Mouse (Mus musculus): ENCODE measurements around the gene Ugt1a1. TPM values are rescaled to one million over a fixed set of nuclear protein-coding genes. Genes with fewer than 3 reads are reported as not detected.

Ugt1a1 gene
- polyA plus RNA-seq, 1 experiment = 1.3 TPM

- no peak for DNase-seq (ENCODE audit: low read depth)
These were observed 22.5 kb downstream of the Ugt1a1 start for GRCm38 (mm10) chr1:88234248-88234610.

DNA sequence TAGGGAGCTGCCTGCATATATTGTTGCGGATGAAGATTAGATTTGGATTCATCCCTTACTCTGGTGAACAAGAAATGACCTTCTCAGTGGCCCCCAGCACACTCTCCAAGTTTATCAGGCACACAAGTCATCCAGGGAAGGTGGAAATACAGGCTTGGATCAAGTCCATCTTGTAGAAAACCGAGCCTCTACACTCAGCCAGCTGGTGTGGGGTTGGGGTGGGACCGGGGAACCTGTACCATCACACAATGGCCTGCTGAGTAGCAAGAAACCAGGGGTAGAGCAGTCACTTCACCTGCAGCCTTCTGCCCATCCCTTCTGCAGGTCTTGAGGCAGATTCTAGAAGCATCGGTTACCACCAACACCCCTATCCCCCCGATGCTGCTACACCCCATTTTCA is 22.9 kb downstream of the Ugt1a1 start:
- DNase-seq (ENCODE audit: low read depth) = no peak

- no peak for DNase-seq (ENCODE audit: low read depth)
These were observed 23.5 kb downstream of the Ugt1a1 start for GRCm38 (mm10) chr1:88235046-88235893.

GRCm38 (mm10) chr1:88235894-88236415 is 24.2 kb downstream of the Ugt1a1 start:
- DNase-seq (ENCODE audit: low read depth) = no peak

- no peak for DNase-seq (ENCODE audit: low read depth)
These were observed 25.6 kb downstream of the Ugt1a1 start for GRCm38 (mm10) chr1:88237311-88237710.

- no peak for DNase-seq (ENCODE audit: low read depth)
These were observed 27.0 kb downstream of the Ugt1a1 start for GRCm38 (mm10) chr1:88238771-88239170.

DNA sequence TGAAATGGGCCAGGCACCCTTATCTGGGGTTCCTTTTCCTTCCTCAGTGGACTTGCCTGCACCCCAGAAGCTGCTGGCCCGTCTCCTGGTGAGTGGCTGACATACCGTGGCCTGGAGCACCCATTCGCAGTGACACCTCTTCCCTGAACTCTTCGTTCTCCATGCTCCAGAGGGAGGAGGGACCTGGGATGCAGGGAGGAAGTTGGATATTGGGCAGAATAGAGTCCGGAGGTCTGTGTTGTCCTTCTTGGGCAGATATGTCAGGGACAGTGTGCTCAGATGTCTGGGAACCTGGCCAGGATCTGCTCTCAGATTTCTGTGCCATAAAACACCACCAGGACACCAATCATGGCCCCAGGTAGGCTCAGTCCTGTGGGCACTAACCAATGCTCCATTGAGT is 28.3 kb downstream of the Ugt1a1 start:
- no peak for DNase-seq (ENCODE audit: low read depth)

DNA sequence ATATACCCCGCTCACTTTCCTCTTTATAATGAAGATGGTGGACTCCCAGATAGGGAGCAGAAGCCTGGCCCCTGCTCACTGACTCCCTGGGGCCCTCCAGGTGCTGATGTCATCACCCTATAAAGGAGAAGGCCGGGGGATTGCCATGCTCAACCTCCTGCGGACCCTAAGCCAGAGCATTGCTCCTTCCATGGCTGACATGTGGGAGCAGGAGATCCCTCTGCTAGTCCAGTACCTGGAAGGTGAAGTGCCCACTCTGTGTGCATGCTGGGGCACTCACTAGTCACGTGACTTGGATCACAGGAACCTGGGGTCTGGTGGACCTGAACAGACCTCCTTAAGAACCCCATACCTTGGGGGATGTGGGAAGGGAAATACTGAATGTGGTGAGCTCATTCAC is 28.8 kb downstream of the Ugt1a1 start:
- DNase-seq (ENCODE audit: low read depth) = no peak

GRCm38 (mm10) chr1:88243861-88244260 is 32.1 kb downstream of the Ugt1a1 start:
- DNase-seq (ENCODE audit: low read depth) = no peak

GRCm38 (mm10) chr1:88245881-88246280 is 34.1 kb downstream of the Ugt1a1 start:
- DNase-seq (ENCODE audit: low read depth) = no peak

DNA sequence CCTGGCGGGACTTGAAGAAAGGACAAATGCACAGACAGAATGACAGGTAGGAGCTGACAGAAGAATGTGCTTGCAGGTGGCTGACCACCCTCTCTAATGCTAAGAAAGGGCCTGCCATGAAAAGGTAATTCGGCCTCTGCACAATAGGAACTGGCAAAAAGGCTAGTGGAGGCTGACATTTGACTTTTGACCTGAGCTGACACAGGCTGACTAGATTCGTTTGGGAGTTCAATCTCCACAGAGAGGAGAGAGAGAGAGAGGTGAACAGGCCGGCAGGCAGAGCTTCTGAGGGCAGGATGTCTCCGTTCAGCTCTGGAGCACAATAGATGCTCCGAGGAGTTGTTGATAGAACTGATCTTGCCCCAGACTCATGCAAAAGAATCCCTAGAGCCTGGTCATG is 34.6 kb downstream of the Ugt1a1 start:
- no peak for DNase-seq (ENCODE audit: low read depth)

DNA sequence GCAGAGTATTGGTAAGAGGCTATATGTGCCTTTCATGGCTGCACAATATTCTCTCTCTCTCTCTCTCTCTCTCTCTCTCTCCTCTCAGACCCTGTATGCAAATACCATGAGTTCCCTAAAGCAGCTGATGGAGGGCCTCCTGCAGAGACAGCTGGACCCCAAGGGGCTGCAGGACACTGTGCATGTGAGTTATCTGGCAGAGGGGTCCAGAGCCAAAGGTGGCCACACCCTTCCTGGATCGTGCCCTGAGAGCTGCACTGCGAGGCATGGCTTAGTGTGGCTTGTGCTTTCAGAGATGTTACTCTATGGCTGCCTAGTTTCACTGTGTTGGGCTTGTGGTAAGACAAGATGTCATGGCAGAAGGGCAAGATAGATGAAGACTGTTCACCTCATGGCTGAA is 35.9 kb downstream of the Ugt1a1 start:
- DNase-seq (ENCODE audit: low read depth) = no peak

DNA sequence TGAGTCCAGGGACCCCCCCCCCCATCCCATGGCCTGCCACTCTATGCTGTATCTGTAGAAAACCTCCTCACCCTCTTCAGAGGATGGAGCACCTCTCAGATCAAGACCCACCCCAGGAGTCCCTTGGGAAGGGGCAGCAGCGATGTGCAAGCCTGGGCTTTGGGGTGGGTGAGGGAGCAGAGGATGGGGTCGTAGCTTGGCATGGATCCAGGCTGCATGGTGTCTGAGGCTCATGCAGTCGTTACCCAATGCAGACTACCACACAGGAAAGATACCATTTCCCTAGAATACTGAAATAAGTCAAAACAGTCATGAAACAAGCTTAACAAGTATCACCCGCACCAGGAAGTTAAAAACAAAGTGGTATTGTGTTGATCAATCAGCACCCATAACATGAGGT is 36.9 kb downstream of the Ugt1a1 start:
- no peak for DNase-seq (ENCODE audit: low read depth)

GRCm38 (mm10) chr1:88249596-88249995 is 37.8 kb downstream of the Ugt1a1 start:
- no peak for DNase-seq (ENCODE audit: low read depth)

- DNase-seq (ENCODE audit: low read depth) = no peak
These were observed 38.3 kb downstream of the Ugt1a1 start for GRCm38 (mm10) chr1:88250023-88250422.

DNA sequence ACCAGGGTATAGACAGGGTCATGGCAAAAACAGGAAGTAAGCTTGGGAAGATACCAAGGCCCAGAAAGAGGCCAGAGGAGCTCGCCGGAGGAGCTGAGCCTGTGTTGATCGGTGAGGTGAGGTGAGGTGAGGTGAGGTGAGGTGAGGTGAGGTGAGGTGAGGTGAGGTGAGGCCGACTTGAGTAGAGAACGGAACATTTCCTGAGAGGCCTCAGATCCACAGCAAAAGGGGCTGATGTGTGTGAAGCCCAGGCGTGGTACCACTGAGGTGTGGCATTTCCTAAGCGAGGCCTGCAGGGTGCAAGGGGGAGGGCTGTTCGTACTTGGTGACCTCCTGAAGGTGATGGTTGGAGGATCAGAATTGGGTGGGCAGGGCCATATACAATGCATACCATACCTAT is 41.3 kb downstream of the Ugt1a1 start:
- DNase-seq (ENCODE audit: low read depth) = no peak

DNA sequence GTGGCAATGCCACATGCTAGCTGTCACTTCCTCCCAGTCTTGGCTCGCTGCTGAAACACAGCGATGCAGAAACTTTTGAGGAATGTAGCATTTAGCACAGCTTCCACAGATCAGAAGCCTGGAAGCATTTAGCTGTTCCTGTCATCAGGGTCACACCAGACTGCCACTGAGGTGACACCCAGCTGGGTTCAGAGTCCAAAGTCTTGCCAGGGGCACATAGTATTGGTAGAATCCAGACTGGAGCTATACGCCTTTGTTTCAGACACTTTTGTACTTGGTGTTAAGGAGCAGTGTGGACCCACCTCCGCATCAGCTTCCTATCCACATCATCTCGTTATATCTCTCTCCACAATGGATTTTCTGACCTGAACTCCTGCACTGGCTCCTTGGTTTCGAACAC is 41.8 kb downstream of the Ugt1a1 start:
- no peak for DNase-seq (ENCODE audit: low read depth)

GRCm38 (mm10) chr1:88254793-88255465 is 43.2 kb downstream of the Ugt1a1 start:
- no peak for DNase-seq (ENCODE audit: low read depth)

GRCm38 (mm10) chr1:88255466-88255857 is 43.7 kb downstream of the Ugt1a1 start:
- DNase-seq (ENCODE audit: low read depth) = no peak

DNA sequence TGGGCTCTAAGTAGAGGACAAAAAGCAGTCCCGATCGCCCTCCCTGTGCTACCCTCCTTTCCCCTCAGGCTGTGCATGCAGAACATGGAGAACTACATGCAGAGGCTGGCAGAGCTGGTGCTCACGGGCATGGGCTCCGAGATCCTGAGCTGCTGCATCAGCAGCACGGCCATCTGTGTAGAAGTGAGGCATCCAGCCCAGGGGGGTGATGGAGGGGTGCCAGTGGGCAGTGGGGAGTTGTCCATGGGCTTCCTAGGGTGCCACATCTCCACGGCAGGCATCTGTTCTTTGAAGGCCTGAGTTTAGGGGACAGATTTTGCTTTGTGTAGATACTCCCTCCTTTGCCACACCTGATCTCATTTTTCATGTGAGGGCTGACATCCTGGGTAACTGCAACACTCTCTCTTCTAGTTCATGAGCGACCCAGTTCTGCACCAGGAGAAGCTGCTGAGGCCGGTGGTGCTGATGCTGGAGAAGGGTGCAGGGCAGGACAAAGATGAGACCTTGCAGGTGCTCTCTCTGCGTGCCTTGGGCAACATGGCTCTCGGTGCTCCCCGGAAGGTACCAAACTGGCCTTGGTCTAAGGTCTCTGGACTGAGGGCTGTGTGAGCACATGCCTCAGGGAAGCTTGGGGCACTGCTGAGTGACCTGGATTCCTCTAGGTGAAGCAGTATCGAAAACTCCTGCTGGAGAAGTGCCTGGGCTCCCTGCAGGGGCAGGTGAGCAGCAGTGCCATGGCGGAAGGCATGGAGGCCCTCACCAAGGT is 44.4 kb downstream of the Ugt1a1 start:
- DNase-seq (ENCODE audit: low read depth) = no peak

DNA sequence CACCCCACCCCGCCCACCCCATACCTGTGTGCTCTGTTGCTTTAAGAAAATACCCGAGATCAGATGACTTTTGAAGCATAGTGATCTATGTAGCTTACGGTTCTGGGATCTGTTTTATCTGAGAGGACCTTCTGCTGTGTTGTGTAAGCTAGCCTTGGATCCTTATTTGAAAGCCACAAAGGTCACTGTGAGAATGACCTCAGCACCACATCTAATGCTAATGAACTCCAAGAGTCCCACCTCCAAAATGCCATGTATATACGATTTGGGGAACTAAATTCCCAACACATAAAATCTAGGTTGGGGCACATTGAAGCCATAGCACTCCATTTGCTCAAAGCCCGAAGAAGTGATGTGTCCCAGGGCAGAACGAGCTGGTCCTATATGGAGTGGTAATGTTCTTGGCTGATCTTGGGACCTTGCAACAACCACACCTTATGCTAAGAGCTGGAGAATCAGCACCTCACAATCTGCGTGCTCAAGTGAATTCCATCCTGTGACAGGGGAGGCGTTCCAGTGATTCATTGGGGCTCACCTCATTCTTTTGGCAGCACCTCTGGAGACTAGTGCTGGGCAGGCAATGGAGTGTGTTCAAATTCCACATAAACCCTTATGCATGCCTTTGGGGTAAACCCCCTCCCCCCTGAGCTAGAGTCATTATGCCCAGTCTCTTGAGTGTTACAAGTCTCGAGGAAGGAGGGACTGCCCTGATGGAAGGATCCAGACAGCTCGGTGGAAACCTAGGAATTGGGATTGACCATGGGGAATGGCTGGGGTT is 45.3 kb downstream of the Ugt1a1 start:
- DNase-seq (ENCODE audit: low read depth) = no peak

GRCm38 (mm10) chr1:88257681-88258080 is 45.9 kb downstream of the Ugt1a1 start:
- no peak for DNase-seq (ENCODE audit: low read depth)

Measured in gonadal fat pad, adult 2 months (tissue).